Mouse (Mus musculus) limb, embryonic 15.5 days (tissue): ENCODE results near the gene Nsd1. TPM values are rescaled to one million over a fixed set of nuclear protein-coding genes. Genes with fewer than 3 reads are reported as not detected.
"Not testable (repeated sequence)": the region's sequence is repeated elsewhere in the genome, so short reads cannot be mapped to it uniquely, and the experiment has no call there.

ENCODE experiments used
- ATAC-seq: fragments of 200-750 bp; cut with Nextera tagmentation; 2 replicates; pipeline ENCODE4 v1.8.0; 2017; ENCODE audit warnings: low read depth, moderate TSS enrichment; ENCODE audit not compliant: insufficient number of reproducible peaks, low FRiP score, low TSS enrichment
- H3K27ac ChIP-seq: fragments of 300-500 bp; sonication (generic); 2 replicates; pipeline ENCODE4 v1.5.1; 2015; ENCODE audit warnings: moderate library complexity, mild to moderate bottlenecking, inconsistent platforms
- H3K27me3 ChIP-seq: fragments of 300-500 bp; sonication (generic); 2 replicates; pipeline ENCODE4 v1.6.1; 2015; ENCODE audit warnings: inconsistent platforms
- H3K36me3 ChIP-seq: fragments of 300-500 bp; sonication (generic); 2 replicates; pipeline ENCODE4 v1.6.1; 2015; ENCODE audit warnings: inconsistent platforms
- H3K4me1 ChIP-seq: fragments of 300-500 bp; sonication (generic); 2 replicates; pipeline ENCODE4 v1.6.1; 2015; ENCODE audit warnings: inconsistent platforms
- H3K4me2 ChIP-seq: fragments of 300-500 bp; sonication (generic); 2 replicates; pipeline ENCODE4 v1.6.1; 2015; ENCODE audit warnings: mild to moderate bottlenecking, inconsistent platforms
- H3K4me3 ChIP-seq: fragments of 300-500 bp; sonication (generic); 2 replicates; pipeline ENCODE4 v1.5.1; 2015; ENCODE audit warnings: mild to moderate bottlenecking, inconsistent platforms
- H3K9ac ChIP-seq: fragments of 300-500 bp; sonication (generic); 2 replicates; pipeline ENCODE4 v1.6.1; 2015; ENCODE audit warnings: inconsistent platforms
- H3K9me3 ChIP-seq: fragments of 300-500 bp; sonication (generic); 2 replicates; pipeline ENCODE4 v1.6.1; 2016; ENCODE audit warnings: inconsistent platforms
- WGBS: fragments of 180-500 bp; shearing (Covaris S2); methylation state at CpG from one replicate; pipeline ENCODE4 v1.1.7; 2015; 5-methylcytosine and 5-hydroxymethylcytosine counted together
- polyA plus RNA-seq: library from polyadenylated mRNA; unstranded; fragments of >200 nt; fragmentation: Nextera tagmentation; extraction: Ambion mirVana; gene quantifications from 2 replicates; pipeline ENCODE4 v1.2.1, GENCODE M21; 2015

The Nsd1 gene
- polyA plus RNA-seq, 1 experiment from 2014 or later, result 55.8 TPM

GRCm38 (mm10) chr13:55176265-55176664, 33.3 kb upstream of the Nsd1 start:
- H3K36me3 ChIP-seq, result no peaks in the 10 kb centered on the region
- no peak overlapping the region for H3K4me2 ChIP-seq
- H3K9ac ChIP-seq, result no peak overlapping the region
- no peaks in the 10 kb centered on the region for H3K27me3 ChIP-seq
- WGBS, result 85% methylated on average over 6 of the region's 6 CpGs
- H3K27ac ChIP-seq, result no peak overlapping the region
- ATAC-seq, result no peak
- peaks cover 14% of the 10 kb centered on the region for H3K4me1 ChIP-seq
- H3K9me3 ChIP-seq, result no peaks in the 10 kb centered on the region
- H3K4me3 ChIP-seq, result no peak overlapping the region

DNA sequence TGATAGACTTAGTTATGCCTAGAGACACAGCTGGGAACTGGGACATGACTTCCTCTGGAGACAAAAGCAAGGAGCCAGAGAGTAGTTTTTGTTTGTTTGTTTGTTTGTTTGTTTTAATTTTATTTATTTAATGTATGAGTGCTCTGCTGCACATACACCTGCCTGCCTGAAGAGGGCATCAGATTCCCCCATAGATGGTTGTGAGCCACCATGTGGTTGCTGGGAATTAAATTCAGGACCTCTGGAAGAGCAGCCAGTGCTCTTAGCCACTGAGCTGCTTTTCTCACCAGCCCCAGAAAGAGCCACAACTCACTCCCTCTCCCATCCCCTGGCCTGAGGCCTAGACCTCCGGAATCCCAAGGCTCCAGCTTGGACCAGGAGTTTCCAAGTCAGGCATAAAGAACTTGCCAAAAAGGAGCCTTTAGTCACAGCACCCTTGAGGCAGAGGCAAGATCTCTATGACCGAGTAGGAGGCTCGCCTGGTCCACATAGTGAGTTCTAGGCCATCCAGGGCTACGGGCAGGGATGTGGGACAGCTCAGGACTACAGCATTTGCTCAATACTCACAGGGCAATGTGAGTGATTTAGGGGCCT, 31.6 kb upstream of the Nsd1 start:
- no peaks in the 10 kb centered on the region for H3K27me3 ChIP-seq
- no peak overlapping the region for H3K27ac ChIP-seq
- H3K9me3 ChIP-seq, result no peaks in the 10 kb centered on the region
- H3K36me3 ChIP-seq, result no peaks in the 10 kb centered on the region
- no peak overlapping the region for H3K4me3 ChIP-seq
- WGBS, result 65% methylated on average over 4 of the region's 4 CpGs
- no peak for ATAC-seq
- H3K9ac ChIP-seq, result no peak overlapping the region
- H3K4me2 ChIP-seq, result no peak overlapping the region
- peaks cover 3% of the 10 kb centered on the region; the same call in 1 of the 2 replicates for H3K4me1 ChIP-seq

GRCm38 (mm10) chr13:55178556-55178955, 31.0 kb upstream of the Nsd1 start:
- ATAC-seq, result no peak
- H3K27ac ChIP-seq, result no peak overlapping the region
- H3K4me1 ChIP-seq, result peaks cover 3% of the 10 kb centered on the region; the same call in 1 of the 2 replicates
- no peak overlapping the region for H3K9ac ChIP-seq
- H3K4me3 ChIP-seq, result no peak overlapping the region
- no peaks in the 10 kb centered on the region for H3K9me3 ChIP-seq
- no peaks in the 10 kb centered on the region for H3K36me3 ChIP-seq
- no peak overlapping the region for H3K4me2 ChIP-seq
- H3K27me3 ChIP-seq, result no peaks in the 10 kb centered on the region
- WGBS, result 32% methylated on average over 2 of the region's 2 CpGs

- WGBS, result 79% methylated on average over 3 of the region's 3 CpGs
- Histone ChIP-seq H3K4me2 (no peak overlapping the region), H3K36me3 (no peaks in the 10 kb centered on the region), H3K9ac (no peak overlapping the region), H3K4me1 (peaks cover 3% of the 10 kb centered on the region; the same call in 1 of the 2 replicates), H3K9me3 (no peaks in the 10 kb centered on the region), H3K4me3 (no peak overlapping the region), H3K27ac (no peak overlapping the region), H3K27me3 (no peaks in the 10 kb centered on the region)
- no peak for ATAC-seq
Measured at GRCm38 (mm10) chr13:55179591-55179990, 30.0 kb upstream of the Nsd1 start.

DNA sequence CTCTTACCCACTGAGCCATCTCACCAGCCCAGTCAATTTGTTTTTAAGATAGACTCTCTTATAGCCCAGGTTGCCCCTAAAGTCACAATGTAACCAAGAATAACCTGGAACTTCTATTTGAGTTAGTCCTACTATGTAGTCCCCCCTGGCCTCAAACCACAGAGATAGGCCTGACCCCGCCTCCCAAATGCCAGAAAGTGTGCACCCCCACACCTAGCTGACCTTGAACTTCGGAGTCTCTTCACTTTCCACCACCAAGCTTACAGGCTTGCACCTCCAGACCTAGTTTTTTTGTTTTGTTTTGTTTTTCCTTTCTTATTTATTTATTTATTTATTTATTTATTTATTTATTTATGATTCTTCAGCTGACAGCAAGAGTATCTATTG, 27.8 kb upstream of the Nsd1 start:
- Histone ChIP-seq H3K9me3 (no peaks in the 10 kb centered on the region), H3K4me1 (peaks cover 3% of the 10 kb centered on the region; the same call in 1 of the 2 replicates), H3K36me3 (no peaks in the 10 kb centered on the region), H3K4me3 (peak overlapping the region; percentile 38), H3K27me3 (no peaks in the 10 kb centered on the region), H3K27ac (no peak overlapping the region), H3K4me2 (peak overlapping the region; percentile 50), H3K9ac (no peak overlapping the region)
- 67% methylated on average over 2 of the region's 2 CpGs for whole genome bisulfite sequencing
- ATAC-seq, result no peak

DNA sequence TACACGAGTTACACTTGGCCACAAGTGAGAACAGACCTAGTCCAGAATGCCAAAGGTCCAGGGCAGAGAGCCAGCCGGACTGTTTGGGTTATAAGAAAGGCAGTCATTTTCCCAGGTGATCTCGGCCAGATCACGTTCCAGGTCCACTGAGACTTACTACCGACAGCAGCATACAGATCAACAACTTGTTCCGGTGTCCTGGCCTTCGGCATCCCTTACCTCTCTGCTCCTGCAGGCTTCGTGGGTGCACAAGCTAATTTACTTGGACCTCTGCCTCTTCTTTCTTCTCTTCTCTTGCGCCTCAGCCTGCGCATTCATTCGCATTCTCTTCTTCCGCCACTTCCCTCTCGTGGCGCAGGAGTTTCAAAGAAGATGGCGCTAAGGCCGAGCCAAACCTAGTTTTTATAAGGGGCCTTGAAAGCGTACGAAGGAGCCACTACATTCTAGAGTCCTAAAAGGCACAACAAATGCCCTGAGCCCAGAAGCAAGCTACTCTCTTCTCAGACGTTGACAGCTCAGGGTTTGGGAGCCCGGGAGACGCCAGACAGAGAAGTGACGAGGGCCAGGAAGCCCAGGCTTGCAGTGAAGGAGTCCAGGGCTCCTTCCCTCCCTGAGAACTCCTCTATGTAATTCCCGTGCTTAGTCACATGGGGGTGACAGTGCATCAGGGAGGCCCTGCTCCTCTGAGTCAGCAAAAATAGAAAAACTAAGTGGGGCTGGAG, 27.2 kb upstream of the Nsd1 start:
- Histone ChIP-seq H3K4me3 (peak overlapping the region; percentile 38), H3K27ac (peak overlapping the region; percentile 84), H3K4me1 (peaks cover 3% of the 10 kb centered on the region; the same call in 1 of the 2 replicates), H3K4me2 (peak overlapping the region; percentile 50), H3K36me3 (no peaks in the 10 kb centered on the region), H3K9me3 (no peaks in the 10 kb centered on the region), H3K9ac (0 out of 2 replicates have a peak overlapping the region, but pooled peaks have one; percentile 0), H3K27me3 (no peaks in the 10 kb centered on the region)
- 2% methylated on average over 23 of the region's 23 CpGs for WGBS
- peak; percentile 83 for ATAC-seq

DNA sequence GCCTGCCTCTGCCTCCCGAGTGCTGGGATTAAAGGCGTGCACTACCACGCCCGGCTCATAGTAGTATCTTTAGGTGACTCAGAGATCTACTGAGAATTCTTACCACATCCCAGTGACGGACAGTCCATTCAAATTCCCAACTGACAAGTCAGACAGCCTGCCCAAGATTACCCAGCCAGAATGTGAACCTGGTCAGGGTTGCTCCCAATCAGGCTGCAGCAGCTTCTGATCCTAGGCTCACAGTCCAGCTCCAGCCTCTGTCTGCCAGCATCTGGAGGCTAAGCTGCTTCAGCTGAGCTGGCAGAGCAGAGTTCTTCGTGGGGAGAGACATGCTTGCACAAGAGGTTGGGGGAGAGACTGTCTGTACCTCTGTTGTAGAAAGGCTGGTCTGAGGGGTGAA, 26.2 kb upstream of the Nsd1 start:
- 77% methylated on average over 6 of the region's 6 CpGs for WGBS
- H3K36me3 ChIP-seq, result no peaks in the 10 kb centered on the region
- no peak overlapping the region for H3K4me3 ChIP-seq
- H3K9me3 ChIP-seq, result no peaks in the 10 kb centered on the region
- H3K9ac ChIP-seq, result no peak overlapping the region
- H3K27me3 ChIP-seq, result no peaks in the 10 kb centered on the region
- H3K27ac ChIP-seq, result no peak overlapping the region
- H3K4me1 ChIP-seq, result peaks cover 3% of the 10 kb centered on the region; the same call in 1 of the 2 replicates
- H3K4me2 ChIP-seq, result no peak overlapping the region
- ATAC-seq, result no peak

GRCm38 (mm10) chr13:55187062-55187461, 22.5 kb upstream of the Nsd1 start:
- H3K9ac ChIP-seq, H3K9me3 ChIP-seq, H3K4me3 ChIP-seq, ATAC-seq, H3K27me3 ChIP-seq, H3K4me2 ChIP-seq, H3K27ac ChIP-seq, H3K36me3 ChIP-seq: not testable (repeated sequence)
- 81% methylated on average over 3 of the region's 9 CpGs for WGBS
- H3K4me1 ChIP-seq, result peaks cover 16% of the 10 kb centered on the region

DNA sequence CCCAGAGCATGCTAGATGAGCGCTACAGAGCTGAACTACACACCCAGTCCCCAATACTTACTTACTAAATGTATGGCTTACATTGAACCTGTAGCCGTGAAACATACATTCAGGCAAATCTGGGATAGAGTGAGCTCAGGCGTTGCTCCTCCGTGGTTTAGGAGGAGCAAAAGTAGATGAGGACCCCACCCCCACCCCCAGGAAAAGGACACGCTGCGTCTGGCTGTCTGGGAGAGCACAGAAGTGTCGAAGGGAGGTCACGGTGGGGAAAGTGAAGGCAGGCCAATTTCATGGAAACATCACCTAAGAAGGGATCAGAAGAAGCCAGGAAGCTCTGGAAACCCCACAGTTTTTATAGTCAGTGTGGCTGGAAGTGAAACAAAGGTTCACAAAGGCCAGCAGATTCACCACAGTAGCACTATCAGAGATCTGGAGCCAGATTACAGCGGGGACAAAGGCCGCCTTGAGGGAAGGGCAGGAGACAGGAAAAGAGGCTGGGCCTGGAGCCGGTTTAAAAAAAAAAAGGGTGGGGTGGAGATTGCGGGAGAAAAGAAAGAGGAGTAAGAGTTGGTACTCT, 20.0 kb upstream of the Nsd1 start:
- no peak; the same call in none of the 2 replicates for ATAC-seq
- Histone ChIP-seq H3K9ac (peak overlapping the region; percentile 54), H3K4me2 (peak overlapping the region; percentile 73), H3K4me1 (peaks cover 14% of the 10 kb centered on the region), H3K36me3 (no peaks in the 10 kb centered on the region), H3K27ac (peak overlapping the region; percentile 94), H3K27me3 (no peaks in the 10 kb centered on the region), H3K9me3 (no peaks in the 10 kb centered on the region), H3K4me3 (peak overlapping the region; percentile 50)
- WGBS, result 2% methylated on average over 12 of the region's 12 CpGs

GRCm38 (mm10) chr13:55190121-55190868, 19.3 kb upstream of the Nsd1 start:
- H3K27ac ChIP-seq, result peak overlapping the region; percentile 94
- WGBS, result 2% methylated on average over 34 of the region's 34 CpGs
- no peaks in the 10 kb centered on the region for H3K36me3 ChIP-seq
- H3K4me2 ChIP-seq, result peak overlapping the region; percentile 73
- peak overlapping the region; percentile 54 for H3K9ac ChIP-seq
- H3K9me3 ChIP-seq, result no peaks in the 10 kb centered on the region
- ATAC-seq, result peak; percentile 99
- H3K27me3 ChIP-seq, result no peaks in the 10 kb centered on the region
- peaks cover 14% of the 10 kb centered on the region for H3K4me1 ChIP-seq
- peak overlapping the region; percentile 50 for H3K4me3 ChIP-seq

GRCm38 (mm10) chr13:55191535-55191934, 18.0 kb upstream of the Nsd1 start:
- Histone ChIP-seq H3K36me3 (no peaks in the 10 kb centered on the region), H3K4me1 (peaks cover 14% of the 10 kb centered on the region), H3K27me3 (no peaks in the 10 kb centered on the region), H3K9ac (no peak overlapping the region), H3K4me2 (no peak overlapping the region), H3K4me3 (no peak overlapping the region), H3K27ac (no peak overlapping the region), H3K9me3 (no peaks in the 10 kb centered on the region)
- WGBS, result 77% methylated on average over 5 of the region's 5 CpGs
- ATAC-seq, result no peak
